Comparison of ENCODE assay signal across 7 mouse cellular contexts in genomic region chr14:121199789-121200188, GRCm38 (mm10).
DNase-seq lines count a peak whose midpoint lies in the region; ATAC-seq and TF ChIP-seq lines count a peak whose summit lies in the region.

No protein-coding gene starts in this region.

- H3K9me3 ChIP-seq in liver, embryonic 15.5 days (replicated peaks), result no peaks in the 10 kb centered on the region
- peaks cover 3% of the 10 kb centered on the region for H3K9me3 ChIP-seq in liver, postnatal 0 days (ENCODE audit: low read length)
- 0 out of 2 replicates have a peak, but pooled peaks cover 4% of the 10 kb centered on the region for H3K9me3 ChIP-seq in embryonic facial prominence, embryonic 15.5 days (replicated peaks)
- H3K9me3 ChIP-seq in hindbrain, embryonic 14.5 days (ENCODE audit: control insufficient read depth, low read length), result peaks cover 8% of the 10 kb centered on the region
- H3K9me3 ChIP-seq in neural tube, embryonic 12.5 days, result no peaks in the 10 kb centered on the region

- H3K4me2 ChIP-seq in liver, embryonic 15.5 days, result no peak overlapping the region
- H3K4me2 ChIP-seq in liver, postnatal 0 days (ENCODE audit: low read depth, low read length), result no peak overlapping the region
- H3K4me2 ChIP-seq in embryonic facial prominence, embryonic 15.5 days (replicated peaks), result no peak overlapping the region
- H3K4me2 ChIP-seq in hindbrain, embryonic 14.5 days (replicated peaks), result no peak overlapping the region
- H3K4me2 ChIP-seq in neural tube, embryonic 12.5 days (replicated peaks), result no peak overlapping the region

- TF ChIP-seq CTCF in liver, postnatal 0 days (IDR thresholded peaks at IDR 0.05; ENCODE audit: low read depth), result no peak

- DNase-seq in liver, postnatal 0 days, result no peak
- DNase-seq in hindbrain, embryonic 14.5 days (ENCODE audit: low spot score), result no peak
- DNase-seq in thymus, postnatal 0 days (ENCODE audit: low spot score), result no peak
- DNase-seq in kidney, adult 8-10 months, result no peak

- H3K9ac ChIP-seq in liver, embryonic 15.5 days, result no peak overlapping the region
- no peak overlapping the region for H3K9ac ChIP-seq in liver, postnatal 0 days (replicated peaks)
- no peak overlapping the region for H3K9ac ChIP-seq in embryonic facial prominence, embryonic 15.5 days
- H3K9ac ChIP-seq in hindbrain, embryonic 14.5 days, result no peak overlapping the region
- H3K9ac ChIP-seq in neural tube, embryonic 12.5 days, result no peak overlapping the region

- peak; percentile 56 for ATAC-seq in liver, embryonic 15.5 days (ENCODE audit: insufficient read depth)
- ATAC-seq in liver, postnatal 0 days, result no peak; the same call in 1 of the 2 replicates
- peak; percentile 79 for ATAC-seq in embryonic facial prominence, embryonic 15.5 days (ENCODE audit: insufficient number of reproducible peaks, low FRiP score, low TSS enrichment, low read depth)
- ATAC-seq in hindbrain, embryonic 14.5 days (ENCODE audit: low FRiP score), result peak; percentile 74
- ATAC-seq in neural tube, embryonic 12.5 days (ENCODE audit: low FRiP score, low read depth), result peak; percentile 61

- no peak for TF ChIP-seq EP300 in liver, postnatal 0 days (IDR thresholded peaks at IDR 0.05; ENCODE audit: low read depth)

- 0 out of 2 replicates have a peak, but pooled peaks cover 3% of the 10 kb centered on the region for H3K4me1 ChIP-seq in liver, embryonic 15.5 days (replicated peaks)
- no peaks in the 10 kb centered on the region for H3K4me1 ChIP-seq in liver, postnatal 0 days (ENCODE audit: insufficient read depth)
- H3K4me1 ChIP-seq in embryonic facial prominence, embryonic 15.5 days, result peaks cover 28% of the 10 kb centered on the region
- peaks cover 11% of the 10 kb centered on the region for H3K4me1 ChIP-seq in hindbrain, embryonic 14.5 days (replicated peaks; ENCODE audit: control insufficient read depth, insufficient read depth, low read length)
- H3K4me1 ChIP-seq in neural tube, embryonic 12.5 days, result peaks cover 13% of the 10 kb centered on the region

- H3K27ac ChIP-seq in liver, embryonic 15.5 days (replicated peaks), result no peak overlapping the region
- H3K27ac ChIP-seq in liver, postnatal 0 days (ENCODE audit: low read depth), result no peak overlapping the region
- peak overlapping the region; percentile 58 for H3K27ac ChIP-seq in embryonic facial prominence, embryonic 15.5 days (replicated peaks)
- no peak overlapping the region for H3K27ac ChIP-seq in hindbrain, embryonic 14.5 days
- 0 out of 2 replicates have a peak overlapping the region, but pooled peaks have one; percentile 32 for H3K27ac ChIP-seq in neural tube, embryonic 12.5 days

- H3K27me3 ChIP-seq in liver, embryonic 15.5 days, result no peaks in the 10 kb centered on the region
- H3K27me3 ChIP-seq in liver, postnatal 0 days (ENCODE audit: insufficient read depth, low read length), result no peaks in the 10 kb centered on the region
- no peaks in the 10 kb centered on the region for H3K27me3 ChIP-seq in embryonic facial prominence, embryonic 15.5 days
- H3K27me3 ChIP-seq in hindbrain, embryonic 14.5 days (ENCODE audit: control insufficient read depth, insufficient read depth, low read length), result no peaks in the 10 kb centered on the region
- H3K27me3 ChIP-seq in neural tube, embryonic 12.5 days (replicated peaks), result no peaks in the 10 kb centered on the region

- no peaks in the 10 kb centered on the region for H3K36me3 ChIP-seq in liver, embryonic 15.5 days (replicated peaks)
- no peaks in the 10 kb centered on the region for H3K36me3 ChIP-seq in liver, postnatal 0 days (replicated peaks; ENCODE audit: insufficient read depth, low read length)
- H3K36me3 ChIP-seq in embryonic facial prominence, embryonic 15.5 days, result 0 out of 2 replicates have a peak, but pooled peaks cover 4% of the 10 kb centered on the region
- H3K36me3 ChIP-seq in hindbrain, embryonic 14.5 days (replicated peaks; ENCODE audit: control insufficient read depth, insufficient read depth), result no peaks in the 10 kb centered on the region
- H3K36me3 ChIP-seq in neural tube, embryonic 12.5 days, result no peaks in the 10 kb centered on the region

- H3K4me3 ChIP-seq in liver, embryonic 15.5 days (replicated peaks), result no peak overlapping the region
- H3K4me3 ChIP-seq in liver, postnatal 0 days (ENCODE audit: low read depth, low read length), result no peak overlapping the region
- H3K4me3 ChIP-seq in embryonic facial prominence, embryonic 15.5 days (replicated peaks), result no peak overlapping the region
- no peak overlapping the region for H3K4me3 ChIP-seq in hindbrain, embryonic 14.5 days (replicated peaks; ENCODE audit: low read length)
- no peak overlapping the region for H3K4me3 ChIP-seq in neural tube, embryonic 12.5 days

- WGBS in liver, embryonic 15.5 days (ENCODE audit: insufficient replicate concordance), result 48% methylated on average over 8 of the region's 8 CpGs
- WGBS in liver, postnatal 0 days (ENCODE audit: insufficient replicate concordance), result 63% methylated on average over 8 of the region's 8 CpGs
- WGBS in embryonic facial prominence, embryonic 15.5 days, result 47% methylated on average over 8 of the region's 8 CpGs
- 59% methylated on average over 8 of the region's 8 CpGs for WGBS in hindbrain, embryonic 14.5 days
- 76% methylated on average over 8 of the region's 8 CpGs for WGBS in neural tube, embryonic 12.5 days

Comparison
In these comparisons a context has a peak if more than half of its experiments do, and no peak if none do; other contexts are left out.
1. H3K27ac ChIP-seq: peak in embryonic facial prominence, embryonic 15.5 days (single experiment) and neural tube, embryonic 12.5 days (single experiment); none in liver, embryonic 15.5 days (single experiment), liver, postnatal 0 days (single experiment) and hindbrain, embryonic 14.5 days (single experiment).